Mouse (Mus musculus) adrenal gland, adult 2 months (tissue): Measurements from ENCODE around the gene Ugt1a1. TPM values are rescaled to one million over a fixed set of nuclear protein-coding genes. Genes with fewer than 3 reads are reported as not detected.
"Not testable (repeated sequence)": the region's sequence is repeated elsewhere in the genome, so short reads cannot be mapped to it uniquely, and the experiment has no call there.

Source experiments
- DNase-seq: peaks from one replicate; pipeline ENCODE4 v3.0.0; 2021
- long read RNA-seq: library from polyadenylated mRNA; stranded (forward); transcript quantifications from one replicate; pipeline ENCODE4 v2.0.0, GENCODE M21; 2021
- polyA plus RNA-seq: library from polyadenylated mRNA; depleted of rRNA; stranded (reverse); fragments of >200 nt; gene quantifications from 2 replicates; pipeline ENCODE4 v1.2.3, GENCODE M21; 2012; rRNA removed
- total RNA-seq, 2 experiments: library from RNA; stranded (reverse); gene quantifications; 2 replicates each; pipeline ENCODE4 v1.2.3; 2021

Gene Ugt1a1
- 10 to 100 TPM in 1 of 2 experiments, not detected in 1; 53.5 TPM for total RNA-seq
- 4.0 and 9.7 TPM in 2 replicates for polyA plus RNA-seq
- long read RNA-seq, partial matches to known transcripts = 0 of 2 reads
- long read RNA-seq, other reads (novel, unspliced or antisense) = 2 of 2 reads

GRCm38 (mm10) chr1:88211812-88212211, at the start of gene Ugt1a1:
TSS of gene Ugt1a1 (plus strand) at chr1:88211959.
- DNase-seq = peak; percentile 60

GRCm38 (mm10) chr1:88165711-88166110, 46.0 kb upstream of the Ugt1a1 start, which contains the start of gene Ugt1a5:
TSS of gene Ugt1a5 (plus strand) at chr1:88166012.
- no peak for DNase-seq

GRCm38 (mm10) chr1:88172190-88172589, 39.6 kb upstream of the Ugt1a1 start:
- not testable (repeated sequence) for DNase-seq

GRCm38 (mm10) chr1:88179657-88180056, 32.1 kb upstream of the Ugt1a1 start:
- no peak for DNase-seq

DNA sequence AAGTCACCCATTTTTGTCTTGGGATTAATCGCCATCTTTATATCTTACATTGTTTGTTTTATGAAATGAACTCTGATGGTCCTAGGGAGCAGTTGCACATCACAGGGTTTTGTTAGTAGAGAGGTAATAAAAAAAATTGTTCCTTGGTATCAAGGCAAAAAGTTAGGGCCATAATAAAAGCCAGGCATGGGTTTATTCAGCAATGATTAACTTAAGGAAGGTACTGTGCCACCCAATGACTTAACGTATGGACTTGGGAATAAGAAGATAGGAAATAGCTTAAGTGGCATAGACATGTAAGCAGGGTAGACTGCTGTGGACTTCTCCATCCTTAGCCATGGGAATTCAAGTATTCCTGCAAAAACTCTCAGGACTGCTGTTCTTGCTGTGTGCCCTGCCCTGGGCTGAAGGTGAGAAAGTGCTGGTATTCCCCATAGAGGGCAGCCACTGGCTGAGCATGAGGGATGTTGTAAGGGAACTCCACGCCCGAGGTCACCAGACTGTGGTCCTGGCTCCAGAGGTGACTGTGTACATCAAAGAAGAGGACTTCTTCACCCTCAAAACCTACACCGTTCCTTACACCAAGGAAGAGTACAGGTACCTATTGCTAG, 25.3 kb upstream of the Ugt1a1 start:
- DNase-seq = no peak

GRCm38 (mm10) chr1:88192136-88192535, 19.6 kb upstream of the Ugt1a1 start:
- no peak for DNase-seq

- peak; percentile 50 for DNase-seq
These were observed 16.1 kb upstream of the Ugt1a1 start for GRCm38 (mm10) chr1:88195687-88196086.

DNA sequence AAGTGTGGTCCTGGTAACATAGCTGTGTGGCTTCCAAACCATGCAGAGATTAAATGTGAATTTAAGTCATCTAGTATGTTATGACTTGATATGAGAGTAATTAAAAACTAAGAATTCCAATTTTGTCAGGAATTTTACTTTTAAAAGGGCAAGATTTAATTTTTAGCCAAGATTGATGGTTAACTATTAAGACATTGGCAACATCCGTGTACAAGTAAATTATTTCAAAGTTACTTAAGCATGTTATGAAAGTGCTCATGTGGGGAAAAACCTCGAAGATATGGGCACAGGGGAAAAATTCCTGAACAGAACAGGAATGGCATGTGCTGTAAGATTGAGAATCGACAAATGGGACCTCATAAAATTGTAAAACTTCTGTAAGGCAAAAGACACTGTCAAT, 14.3 kb upstream of the Ugt1a1 start:
- DNase-seq = no peak

DNA sequence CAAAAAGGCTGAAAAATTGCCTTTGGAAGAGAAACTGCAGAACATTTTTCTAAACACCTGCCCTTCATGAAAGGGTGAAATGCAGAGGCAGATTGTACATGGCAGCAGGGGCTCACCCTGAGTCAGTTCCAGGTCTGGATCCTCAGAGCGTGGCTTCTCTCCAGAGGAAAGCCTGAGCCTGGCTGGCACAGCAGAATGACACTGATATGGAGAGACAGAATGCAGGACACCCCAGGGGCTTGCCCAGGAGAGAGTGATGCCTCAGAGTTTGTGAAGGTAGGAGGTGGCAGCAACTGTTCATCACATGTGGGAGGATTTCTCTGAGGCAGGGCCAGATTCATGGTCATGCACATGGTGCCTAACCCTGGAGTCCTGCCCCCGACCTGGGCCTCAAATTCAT, 11.8 kb upstream of the Ugt1a1 start:
- DNase-seq = no peak

GRCm38 (mm10) chr1:88200456-88200855, 11.3 kb upstream of the Ugt1a1 start, which contains the start of gene Ugt1a2:
TSS of gene Ugt1a2 (plus strand) at chr1:88200601.
- DNase-seq = no peak

DNA sequence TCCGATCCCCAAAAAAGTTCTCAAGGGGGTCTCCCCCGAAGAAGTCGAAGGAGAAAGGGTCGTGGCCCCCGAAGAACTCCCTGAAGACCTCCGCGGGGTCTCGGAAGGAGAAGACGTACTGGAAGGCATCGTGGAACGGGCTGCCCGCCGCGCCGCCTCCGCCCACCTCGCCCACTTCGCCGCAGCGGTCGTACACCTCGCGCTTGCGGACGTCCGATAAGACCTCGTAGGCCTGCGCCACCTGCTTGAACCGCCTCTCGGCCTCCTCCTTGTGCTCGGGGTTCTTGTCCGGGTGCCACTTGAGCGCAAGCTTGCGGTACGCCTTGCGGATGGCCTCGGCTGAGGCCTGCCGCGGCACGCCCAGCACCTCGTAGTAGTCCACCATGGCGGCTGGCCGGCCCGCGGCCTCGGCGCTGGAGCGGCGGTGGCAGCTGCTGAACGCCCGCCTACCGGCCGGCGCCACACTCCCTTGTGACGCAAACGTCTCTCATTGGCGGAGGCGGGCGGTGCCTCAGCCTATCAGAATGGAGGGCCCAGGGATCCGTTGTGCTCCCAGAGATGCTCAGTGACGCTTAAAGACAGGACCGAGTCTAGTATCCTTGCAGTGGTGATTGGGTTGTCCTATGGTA, 6.4 kb upstream of the Ugt1a1 start, which contains the start of gene Dnajb3:
Dnajb3 (minus strand) TSS at position 489 of the 629 bp plus-strand sequence.
- peak; percentile 90 for DNase-seq

- no peak for DNase-seq
These were observed 4.8 kb upstream of the Ugt1a1 start for GRCm38 (mm10) chr1:88206843-88207479.

GRCm38 (mm10) chr1:88212341-88213045, 734 bp downstream of the Ugt1a1 start:
- DNase-seq = no peak

DNA sequence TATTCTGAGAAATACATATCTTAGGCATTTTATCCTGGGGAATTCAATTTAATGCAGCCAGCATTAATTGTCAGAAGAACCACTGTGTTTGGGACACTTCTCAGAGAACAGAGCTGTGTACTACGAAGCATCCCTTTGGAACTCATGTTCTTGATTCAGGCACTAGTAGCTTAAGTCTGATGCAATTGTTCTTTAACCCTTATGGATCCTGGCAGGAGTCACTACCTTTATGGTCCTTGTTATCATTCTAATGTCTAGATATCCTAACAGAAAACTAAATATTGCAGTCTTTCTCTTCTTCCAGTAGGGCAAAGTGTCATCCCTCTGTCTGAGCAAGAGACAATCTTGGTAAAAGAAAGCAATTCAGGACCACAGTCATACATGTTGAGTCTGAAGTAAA, 1.3 kb downstream of the Ugt1a1 start:
- no peak for DNase-seq

DNA sequence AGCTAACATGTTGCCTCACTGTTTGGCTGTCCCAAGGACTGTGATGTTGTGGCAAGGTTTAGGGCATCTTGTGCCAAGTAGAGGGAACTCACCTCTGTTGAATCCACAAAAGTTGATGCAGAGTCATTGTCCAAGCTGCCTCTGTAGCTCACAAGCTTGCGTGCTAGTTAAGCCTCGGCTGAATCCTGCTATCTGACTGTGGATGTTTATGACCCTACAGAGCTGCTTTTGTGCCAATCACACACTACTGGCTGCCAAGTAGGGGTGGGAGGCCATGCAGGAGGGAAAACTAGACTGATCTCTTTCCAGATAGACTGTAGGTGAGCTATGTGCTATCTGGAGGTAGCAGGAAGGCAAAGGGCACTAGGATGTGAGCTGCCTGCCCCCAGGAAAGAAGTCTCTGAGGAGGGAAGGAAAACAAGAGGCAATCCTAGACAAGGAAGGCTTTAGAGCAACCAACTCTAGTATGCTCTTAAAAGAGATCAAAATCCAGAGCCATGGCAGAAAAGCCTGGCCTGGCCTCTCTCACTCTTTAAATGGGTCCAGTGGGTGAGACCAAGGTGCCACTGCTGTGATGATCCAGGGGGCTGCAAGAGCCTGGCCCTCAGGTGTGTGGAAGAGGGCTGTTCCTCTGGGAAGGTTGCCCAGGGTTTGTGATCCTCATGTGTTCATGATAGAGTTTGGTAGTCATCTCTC, 2.2 kb downstream of the Ugt1a1 start:
- peak; percentile 45 for DNase-seq

GRCm38 (mm10) chr1:88214462-88214952, 2.7 kb downstream of the Ugt1a1 start:
- no peak for DNase-seq

DNA sequence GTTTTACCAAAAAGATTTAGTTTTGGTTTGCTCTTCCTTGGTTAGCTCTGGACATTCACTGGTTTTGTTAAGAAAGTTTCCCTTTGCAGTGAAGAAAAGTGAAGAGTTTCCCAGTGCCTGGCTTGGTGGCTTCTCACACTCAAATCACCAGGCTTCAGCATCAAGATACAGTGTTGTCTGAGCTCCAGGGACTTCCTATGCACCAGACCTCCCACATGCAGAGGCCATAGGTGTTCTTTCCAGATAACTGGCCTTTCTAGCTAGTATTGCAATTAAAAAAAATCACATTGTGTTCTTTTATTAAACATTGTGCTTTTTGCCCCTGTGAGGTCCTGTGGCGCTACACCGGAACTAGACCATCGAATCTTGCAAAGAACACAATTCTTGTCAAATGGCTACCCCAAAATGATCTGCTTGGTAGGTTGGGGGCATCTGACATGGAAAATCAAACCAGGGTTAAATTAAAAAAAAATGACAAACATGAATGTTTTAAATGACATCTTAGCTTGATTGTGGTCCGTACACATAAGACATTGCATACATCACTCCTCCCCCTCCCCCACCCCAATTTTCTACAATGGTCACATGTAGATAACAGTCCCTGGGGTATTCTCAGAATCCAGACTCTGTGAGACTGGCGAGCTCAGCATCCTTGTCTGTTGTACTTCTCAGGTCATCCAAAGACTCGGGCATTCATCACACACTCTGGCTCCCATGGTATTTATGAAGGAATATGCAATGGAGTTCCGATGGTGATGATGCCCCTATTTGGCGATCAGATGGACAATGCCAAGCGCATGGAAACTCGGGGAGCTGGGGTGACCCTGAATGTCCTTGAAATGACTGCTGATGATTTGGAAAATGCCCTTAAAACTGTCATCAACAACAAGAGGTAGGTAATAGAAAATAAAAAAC, 4.0 kb downstream of the Ugt1a1 start:
- no peak for DNase-seq

GRCm38 (mm10) chr1:88216551-88216950, 4.8 kb downstream of the Ugt1a1 start:
- no peak for DNase-seq

DNA sequence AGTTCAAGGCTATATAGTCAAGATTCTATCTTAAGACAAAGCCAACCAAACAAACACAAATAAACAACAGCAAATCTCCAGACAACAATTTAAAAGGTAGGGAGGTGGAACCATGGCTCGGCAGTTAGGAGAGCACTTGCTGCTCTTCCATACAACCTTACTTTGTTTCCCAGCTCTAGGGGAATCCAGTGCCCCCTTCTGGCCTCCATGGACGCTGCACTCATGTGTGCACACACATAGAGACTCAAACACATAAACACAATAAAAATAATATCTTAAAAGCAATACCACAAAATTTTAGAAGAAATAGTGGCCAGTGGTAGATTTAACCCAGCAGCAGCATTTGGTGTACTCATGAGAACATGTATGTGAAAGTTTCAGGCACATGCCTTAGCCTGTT, 5.4 kb downstream of the Ugt1a1 start:
- DNase-seq = no peak

DNA sequence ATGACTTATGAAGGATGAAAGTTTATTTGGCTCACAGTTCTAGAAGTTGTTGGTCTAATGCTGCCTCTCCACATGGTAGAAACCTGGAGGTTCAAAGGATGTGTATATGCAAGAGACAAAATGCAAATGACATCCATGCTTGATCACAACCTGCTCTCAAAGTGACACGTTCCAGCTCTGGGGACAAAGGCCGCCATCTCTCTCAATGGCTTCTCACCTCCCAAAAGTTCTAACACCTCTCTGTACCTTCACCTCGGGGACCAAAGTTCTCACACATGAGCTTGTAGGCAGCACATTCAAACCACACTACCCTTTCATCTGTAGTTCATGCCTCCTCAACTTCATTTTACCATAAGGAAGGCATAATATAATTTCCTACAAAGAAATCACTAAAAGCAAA, 5.8 kb downstream of the Ugt1a1 start:
- DNase-seq = no peak
